Mouse (Mus musculus) myocyte (in vitro differentiated cells): ENCODE data around the gene Drd5.

Experiments used
- CEBPB ChIP-seq: IDR thresholded peaks from 2 replicates; pipeline ENCODE4 v1.6.1; 2011; ENCODE audit warnings: mild to moderate bottlenecking, moderate library complexity; ENCODE audit not compliant: poor library complexity, insufficient read depth, severe bottlenecking
- E2F4 ChIP-seq: IDR thresholded peaks from one replicate; pipeline ENCODE4 v1.6.1; 2011; ENCODE audit warnings: mild to moderate bottlenecking, control low read depth, moderate library complexity; ENCODE audit not compliant: insufficient read depth
- MAX ChIP-seq: IDR thresholded peaks from one replicate; pipeline ENCODE4 v1.6.1; 2011; ENCODE audit warnings: low read depth, mild to moderate bottlenecking, control low read depth
- MYOD1 ChIP-seq, 3 experiments: IDR thresholded peaks; one replicate each; pipeline ENCODE4 v1.6.1; 2011; ENCODE audit warnings: control low read depth in 2 of 3, low read depth in 2 of 3, mild to moderate bottlenecking in 2 of 3, moderate library complexity in 1 of 3; ENCODE audit not compliant: insufficient read length in 2 of 3, control insufficient read depth in 1 of 3
- MYOG ChIP-seq, 3 experiments: IDR thresholded peaks; one replicate each; pipeline ENCODE4 v1.6.1; 2011; ENCODE audit warnings: control low read depth in 2 of 3, low read depth in 2 of 3, mild to moderate bottlenecking in 2 of 3; ENCODE audit not compliant: insufficient read length in 2 of 3, control insufficient read depth in 1 of 3, insufficient read depth in 1 of 3
- POLR2A ChIP-seq: IDR thresholded peaks from one replicate; pipeline ENCODE4 v1.6.1; 2011; ENCODE audit warnings: low read depth, mild to moderate bottlenecking, control low read depth, moderate library complexity; ENCODE audit not compliant: insufficient read length
- POLR2AphosphoS2 ChIP-seq: IDR thresholded peaks from one replicate; pipeline ENCODE4 v1.6.1; 2011; ENCODE audit warnings: low read depth, control low read depth; ENCODE audit not compliant: insufficient read length
- SRF ChIP-seq: IDR thresholded peaks from one replicate; pipeline ENCODE4 v1.6.1; 2011; ENCODE audit warnings: low read depth; ENCODE audit not compliant: control insufficient read depth, insufficient read length
- TCF12 ChIP-seq: IDR thresholded peaks from one replicate; pipeline ENCODE4 v1.6.1; 2011; ENCODE audit warnings: mild to moderate bottlenecking, control low read depth; ENCODE audit not compliant: poor library complexity, insufficient read depth, severe bottlenecking
- TCF3 ChIP-seq: IDR thresholded peaks from one replicate; pipeline ENCODE4 v1.6.1; 2011; ENCODE audit warnings: low read depth, control low read depth; ENCODE audit not compliant: insufficient read length
- USF1 ChIP-seq: IDR thresholded peaks from one replicate; pipeline ENCODE4 v1.6.1; 2011; ENCODE audit warnings: low read depth, mild to moderate bottlenecking, control low read depth, moderate library complexity

DNA sequence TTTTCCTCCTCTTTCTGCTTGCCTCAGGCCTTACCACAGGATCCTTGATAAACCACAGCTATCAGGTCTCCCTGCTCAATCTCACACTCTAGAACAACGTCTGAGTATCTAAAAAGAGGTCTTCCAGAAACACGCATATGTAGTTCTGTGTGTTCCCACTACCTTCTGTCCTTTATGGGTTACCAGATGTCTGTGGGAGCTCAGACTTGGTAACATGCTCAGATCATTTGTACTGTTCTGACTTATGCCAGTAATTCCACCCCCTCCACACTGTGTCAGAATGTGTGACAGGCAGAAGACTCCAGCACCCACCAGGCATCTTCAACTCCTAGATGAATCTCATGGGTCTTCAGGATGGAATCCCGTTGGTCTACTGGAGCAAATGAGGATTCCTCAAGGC is 37.8 kb downstream of the Drd5 start:
- TF ChIP-seq E2F4 = no peak
- no peak for TF ChIP-seq POLR2A
- TF ChIP-seq MAX = no peak
- no peak for TF ChIP-seq TCF12
- TF ChIP-seq CEBPB = no peak
- no peak for TF ChIP-seq POLR2AphosphoS2
- no peak for TF ChIP-seq MYOD1 (IDR thresholded peaks at IDR 0.05; ENCODE audit: control insufficient read depth in 1 of 3, insufficient read length in 2 of 3, low read depth in 2 of 3)
- TF ChIP-seq USF1 = no peak
- TF ChIP-seq MYOG (IDR thresholded peaks at IDR 0.05; ENCODE audit: control insufficient read depth in 1 of 3, insufficient read depth in 1 of 3, insufficient read length in 2 of 3, low read depth in 2 of 3) = no peak
- TF ChIP-seq SRF = no peak
- no peak for TF ChIP-seq TCF3
